Mouse (Mus musculus): ENCODE measurements around the gene Rfx7. TPM values are rescaled to one million over a fixed set of nuclear protein-coding genes. Genes with fewer than 3 reads are reported as not detected.

Rfx7 gene
- polyA plus RNA-seq (2015; fragmentation: Nextera tagmentation; extraction: Ambion mirVana) = 9.8 and 10.3 TPM in 2 replicates

DNA sequence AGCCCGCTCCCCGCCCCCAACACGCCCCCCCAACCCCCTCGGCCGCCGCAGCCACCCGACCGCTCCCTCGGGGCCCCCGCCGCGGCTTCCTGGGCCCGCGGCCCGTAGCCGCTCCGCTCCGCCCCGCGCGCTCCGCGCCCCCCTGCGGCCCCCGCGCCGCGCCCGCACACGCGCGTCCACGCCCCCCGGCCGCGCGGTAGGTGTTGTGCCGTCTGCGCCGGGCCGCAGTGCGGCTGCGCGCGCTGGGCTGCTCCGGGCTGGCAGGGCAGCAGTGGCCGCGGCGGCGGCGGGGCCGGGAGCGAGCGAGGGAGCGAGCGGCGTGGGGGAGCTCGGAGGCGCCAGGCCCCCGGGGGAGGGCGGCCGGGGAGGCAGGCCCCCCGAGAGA, at the start of gene Rfx7:
Gene Rfx7 (plus strand): TSS at position 245 of the 385 bp plus-strand sequence.
- Histone ChIP-seq H3K4me2 (replicated peaks) (peak within 1 kb of the TSS; percentile 63), H3K36me3 (no peaks in the 10 kb centered on the region), H3K4me3 (replicated peaks) (peak within 1 kb of the TSS; percentile 91), H3K27ac (replicated peaks) (peak within 1 kb of the TSS; percentile 100), H3K4me1 (peaks cover 10% of the 10 kb centered on the region), H3K27me3 (no peaks in the 10 kb centered on the region), H3K9me3 (replicated peaks) (no peaks in the 10 kb centered on the region), H3K9ac (peak within 1 kb of the TSS; percentile 97)
- 1% methylated on average over 55 of the region's 63 CpGs for WGBS
- ATAC-seq (ENCODE audit: insufficient number of reproducible peaks, low FRiP score, low TSS enrichment, low read depth) = peak; percentile 89

GRCm38 (mm10) chr9:72488523-72488922, 43.5 kb upstream of the Rfx7 start:
- H3K9ac ChIP-seq = no peak overlapping the region
- no peak overlapping the region for H3K4me3 ChIP-seq (replicated peaks)
- H3K4me1 ChIP-seq = peaks cover 6% of the 10 kb centered on the region
- H3K36me3 ChIP-seq = peaks cover 5% of the 10 kb centered on the region; the same call in 1 of the 2 replicates
- no peak for ATAC-seq (ENCODE audit: insufficient number of reproducible peaks, low FRiP score, low TSS enrichment, low read depth)
- no peaks in the 10 kb centered on the region for H3K27me3 ChIP-seq
- no peak overlapping the region for H3K27ac ChIP-seq (replicated peaks)
- H3K4me2 ChIP-seq (replicated peaks) = no peak overlapping the region
- H3K9me3 ChIP-seq (replicated peaks) = no peaks in the 10 kb centered on the region

DNA sequence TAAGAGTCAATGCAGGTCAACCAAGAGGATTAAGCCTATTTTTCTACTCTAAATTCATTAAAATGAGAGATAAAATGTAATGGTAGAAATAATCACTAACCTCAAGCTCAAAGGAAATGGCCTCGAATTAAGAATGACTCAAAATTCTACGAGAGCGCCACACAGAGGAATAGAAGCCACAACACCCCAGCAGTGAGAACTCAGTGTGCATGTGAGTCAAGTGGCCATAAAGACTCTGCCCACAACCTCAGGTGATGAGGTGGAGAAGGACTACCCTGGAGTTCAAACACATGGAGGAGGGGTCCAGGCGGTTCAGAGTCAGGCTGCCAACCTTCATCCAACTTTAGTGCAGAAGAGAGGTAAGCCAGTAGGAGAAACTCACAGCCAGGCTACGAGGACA, 42.9 kb upstream of the Rfx7 start:
- Histone ChIP-seq H3K27me3 (no peaks in the 10 kb centered on the region), H3K4me2 (replicated peaks) (no peak overlapping the region), H3K9me3 (replicated peaks) (no peaks in the 10 kb centered on the region), H3K27ac (replicated peaks) (no peak overlapping the region), H3K4me3 (replicated peaks) (no peak overlapping the region), H3K4me1 (peaks cover 6% of the 10 kb centered on the region), H3K36me3 (peaks cover 5% of the 10 kb centered on the region; the same call in 1 of the 2 replicates), H3K9ac (no peak overlapping the region)
- 93% methylated on average over 5 of the region's 5 CpGs for WGBS
- ATAC-seq (ENCODE audit: insufficient number of reproducible peaks, low FRiP score, low TSS enrichment, low read depth) = no peak

DNA sequence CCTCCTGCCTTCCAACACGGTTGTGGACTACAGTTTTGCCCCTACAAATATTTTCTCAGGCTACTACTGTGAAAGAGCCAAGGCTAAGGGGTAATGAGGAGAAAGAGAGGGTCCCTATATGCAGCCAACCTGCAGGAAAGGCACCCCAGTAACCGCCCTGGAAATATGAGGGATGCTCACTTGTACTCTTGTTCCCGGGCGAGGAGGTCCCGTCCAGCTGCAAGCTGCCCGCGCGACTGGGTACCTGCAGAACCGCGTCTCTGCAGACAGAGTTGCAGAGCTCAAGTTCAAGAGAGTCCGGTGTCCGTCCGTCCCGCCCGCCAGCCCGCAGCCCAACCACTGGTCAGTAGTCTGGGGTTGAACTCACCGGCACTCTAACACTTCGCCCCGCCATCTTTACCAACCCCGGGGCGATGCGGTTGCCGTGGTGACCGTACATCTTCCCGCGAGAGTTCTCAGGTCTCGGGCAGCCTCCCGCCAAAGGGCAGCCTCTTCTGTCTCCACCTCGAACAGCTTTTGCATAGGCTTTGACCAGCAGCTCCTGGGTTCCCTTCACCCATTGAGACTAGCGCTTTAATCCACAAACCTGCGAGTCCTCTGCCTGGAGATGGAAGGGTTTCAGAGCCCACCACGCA, 40.4 kb upstream of the Rfx7 start:
- Histone ChIP-seq H3K4me2 (replicated peaks) (peak overlapping the region; percentile 75), H3K36me3 (peaks cover 5% of the 10 kb centered on the region; the same call in 1 of the 2 replicates), H3K4me3 (replicated peaks) (peak overlapping the region; percentile 71), H3K9ac (peak overlapping the region; percentile 37), H3K9me3 (replicated peaks) (no peaks in the 10 kb centered on the region), H3K27ac (replicated peaks) (peak overlapping the region; percentile 76), H3K27me3 (no peaks in the 10 kb centered on the region), H3K4me1 (peaks cover 6% of the 10 kb centered on the region)
- peak; percentile 90 for ATAC-seq (ENCODE audit: insufficient number of reproducible peaks, low FRiP score, low TSS enrichment, low read depth)
- WGBS = under 1% methylated on average over 32 of the region's 32 CpGs

DNA sequence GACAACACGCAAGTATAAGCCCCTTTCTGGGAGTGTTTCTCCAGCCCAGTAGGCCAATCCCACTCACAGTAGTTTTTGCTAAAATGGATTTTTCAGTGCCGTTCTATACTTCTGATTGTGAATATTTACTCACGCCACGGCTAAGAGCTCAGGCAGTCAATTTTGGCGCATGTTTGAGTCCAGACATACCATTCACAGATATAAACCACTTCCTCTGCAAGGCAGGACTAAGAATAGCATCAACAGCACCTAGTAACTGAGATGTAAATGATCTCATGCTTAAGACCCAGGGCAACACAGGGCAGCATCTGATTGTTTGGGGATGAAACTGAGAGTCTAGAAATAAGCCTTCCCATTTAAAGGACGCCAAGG, 39.9 kb upstream of the Rfx7 start, which contains the start of gene Tex9:
Gene Tex9 (minus strand): TSS at position 19 of the 372 bp plus-strand sequence.
- H3K27me3 ChIP-seq = no peaks in the 10 kb centered on the region
- ATAC-seq (ENCODE audit: insufficient number of reproducible peaks, low FRiP score, low TSS enrichment, low read depth) = 0 out of 2 replicates have a peak, but pooled peaks have one; percentile 7
- H3K4me3 ChIP-seq (replicated peaks) = peak within 1 kb of the TSS; percentile 71
- H3K4me1 ChIP-seq = peaks cover 6% of the 10 kb centered on the region
- WGBS = 6% methylated on average over 6 of the region's 6 CpGs
- peak within 1 kb of the TSS; percentile 75 for H3K4me2 ChIP-seq (replicated peaks)
- H3K9me3 ChIP-seq (replicated peaks) = no peaks in the 10 kb centered on the region
- peak within 1 kb of the TSS; percentile 76 for H3K27ac ChIP-seq (replicated peaks)
- peak within 1 kb of the TSS; percentile 37 for H3K9ac ChIP-seq
- H3K36me3 ChIP-seq = no peaks in the 10 kb centered on the region

DNA sequence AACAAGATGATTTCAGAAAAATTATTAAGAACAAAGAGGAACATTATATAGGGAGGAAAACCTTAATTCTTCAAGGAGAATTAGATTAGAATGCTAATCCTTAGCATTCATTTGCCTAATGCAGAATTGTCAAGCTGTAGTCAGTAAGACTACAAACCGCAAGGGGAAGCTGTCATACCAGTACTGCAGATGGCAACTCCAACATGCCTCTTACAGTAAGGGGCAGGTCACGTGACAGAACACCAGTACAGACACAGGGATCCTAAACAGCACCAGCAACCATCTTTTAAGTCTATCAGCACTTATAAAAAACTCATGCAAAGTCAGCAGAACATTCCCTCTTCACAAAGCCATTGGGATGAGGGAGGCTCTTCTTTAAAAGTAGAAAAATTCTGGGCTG, 38.6 kb upstream of the Rfx7 start:
- peaks cover 6% of the 10 kb centered on the region for H3K4me1 ChIP-seq
- H3K9ac ChIP-seq = no peak overlapping the region
- no peak overlapping the region for H3K4me3 ChIP-seq (replicated peaks)
- no peaks in the 10 kb centered on the region for H3K36me3 ChIP-seq
- no peaks in the 10 kb centered on the region for H3K9me3 ChIP-seq (replicated peaks)
- no peaks in the 10 kb centered on the region for H3K27me3 ChIP-seq
- 79% methylated on average over 2 of the region's 2 CpGs for WGBS
- no peak overlapping the region for H3K27ac ChIP-seq (replicated peaks)
- H3K4me2 ChIP-seq (replicated peaks) = no peak overlapping the region
- ATAC-seq (ENCODE audit: insufficient number of reproducible peaks, low FRiP score, low TSS enrichment, low read depth) = no peak

DNA sequence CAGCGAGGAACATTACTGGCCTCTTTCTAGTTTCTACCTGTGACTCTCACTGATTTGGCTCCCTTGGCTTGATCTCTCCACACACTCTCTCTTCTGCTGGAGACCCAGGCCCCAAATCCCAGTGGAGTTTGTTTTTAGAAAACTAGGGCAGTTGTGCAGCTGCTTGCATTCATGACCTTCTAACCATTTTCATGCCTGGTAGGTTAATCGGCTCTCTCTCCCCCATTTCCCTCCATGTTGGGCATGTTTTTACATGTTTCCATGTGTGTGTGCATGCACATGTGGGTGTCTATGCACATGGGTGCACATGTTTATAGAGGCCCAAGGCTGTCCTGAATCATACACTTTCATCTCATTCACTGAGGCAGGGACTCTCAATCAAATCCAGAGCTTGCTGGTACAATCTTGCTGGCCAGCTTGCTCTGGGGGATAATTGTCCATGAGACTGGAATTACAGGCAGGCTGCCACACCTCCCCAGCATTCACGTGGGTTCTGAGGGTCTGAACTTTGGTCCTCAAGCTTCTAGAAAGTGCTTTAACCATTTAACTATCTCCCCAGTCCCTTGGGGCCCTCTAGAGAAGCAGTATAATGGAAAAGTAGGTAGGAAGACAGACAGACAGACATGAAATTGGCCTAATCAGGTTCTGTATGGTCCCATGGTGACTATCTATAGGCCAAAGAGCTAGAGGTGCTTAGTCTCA, 37.9 kb upstream of the Rfx7 start:
- 65% methylated on average over 3 of the region's 3 CpGs for WGBS
- Histone ChIP-seq H3K36me3 (no peaks in the 10 kb centered on the region), H3K4me1 (peaks cover 6% of the 10 kb centered on the region), H3K27ac (replicated peaks) (no peak overlapping the region), H3K9ac (no peak overlapping the region), H3K9me3 (replicated peaks) (no peaks in the 10 kb centered on the region), H3K4me3 (replicated peaks) (no peak overlapping the region), H3K4me2 (replicated peaks) (no peak overlapping the region), H3K27me3 (no peaks in the 10 kb centered on the region)
- no peak for ATAC-seq (ENCODE audit: insufficient number of reproducible peaks, low FRiP score, low TSS enrichment, low read depth)

- no peak overlapping the region for H3K27ac ChIP-seq (replicated peaks)
- H3K4me2 ChIP-seq (replicated peaks) = no peak overlapping the region
- H3K36me3 ChIP-seq = no peaks in the 10 kb centered on the region
- WGBS = 51% methylated on average over 2 of the region's 2 CpGs
- H3K27me3 ChIP-seq = no peaks in the 10 kb centered on the region
- H3K4me3 ChIP-seq (replicated peaks) = no peak overlapping the region
- no peaks in the 10 kb centered on the region for H3K9me3 ChIP-seq (replicated peaks)
- H3K4me1 ChIP-seq = peaks cover 6% of the 10 kb centered on the region; the same call in 1 of the 2 replicates
- no peak for ATAC-seq (ENCODE audit: insufficient number of reproducible peaks, low FRiP score, low TSS enrichment, low read depth)
- H3K9ac ChIP-seq = no peak overlapping the region
These were observed 35.3 kb upstream of the Rfx7 start for GRCm38 (mm10) chr9:72496691-72497090.

DNA sequence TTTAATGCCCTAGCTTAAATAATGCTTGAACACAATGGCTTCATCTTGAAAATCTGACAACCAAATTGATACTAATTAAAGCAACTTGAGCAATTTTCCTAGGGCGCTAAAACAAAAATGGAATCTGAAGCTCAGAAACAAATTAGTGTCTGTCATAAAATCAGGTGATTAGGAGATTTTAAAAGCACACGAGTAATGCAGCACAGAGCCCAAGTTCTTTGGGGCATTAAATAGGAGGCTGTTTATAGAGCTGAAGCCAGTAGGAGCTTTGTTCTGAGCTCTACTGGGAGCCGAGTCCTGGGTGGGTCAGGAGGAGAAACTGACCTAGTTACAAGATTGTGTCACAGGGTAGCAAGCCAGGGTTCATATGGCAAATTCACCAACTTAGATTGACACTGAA, 34.9 kb upstream of the Rfx7 start:
- H3K36me3 ChIP-seq = no peaks in the 10 kb centered on the region
- H3K4me3 ChIP-seq (replicated peaks) = no peak overlapping the region
- no peaks in the 10 kb centered on the region for H3K9me3 ChIP-seq (replicated peaks)
- WGBS = 66% methylated on average over 3 of the region's 3 CpGs
- H3K4me1 ChIP-seq = peaks cover 3% of the 10 kb centered on the region; the same call in 1 of the 2 replicates
- no peak overlapping the region for H3K9ac ChIP-seq
- H3K27ac ChIP-seq (replicated peaks) = no peak overlapping the region
- no peak overlapping the region for H3K4me2 ChIP-seq (replicated peaks)
- no peak for ATAC-seq (ENCODE audit: insufficient number of reproducible peaks, low FRiP score, low TSS enrichment, low read depth)
- H3K27me3 ChIP-seq = no peaks in the 10 kb centered on the region

DNA sequence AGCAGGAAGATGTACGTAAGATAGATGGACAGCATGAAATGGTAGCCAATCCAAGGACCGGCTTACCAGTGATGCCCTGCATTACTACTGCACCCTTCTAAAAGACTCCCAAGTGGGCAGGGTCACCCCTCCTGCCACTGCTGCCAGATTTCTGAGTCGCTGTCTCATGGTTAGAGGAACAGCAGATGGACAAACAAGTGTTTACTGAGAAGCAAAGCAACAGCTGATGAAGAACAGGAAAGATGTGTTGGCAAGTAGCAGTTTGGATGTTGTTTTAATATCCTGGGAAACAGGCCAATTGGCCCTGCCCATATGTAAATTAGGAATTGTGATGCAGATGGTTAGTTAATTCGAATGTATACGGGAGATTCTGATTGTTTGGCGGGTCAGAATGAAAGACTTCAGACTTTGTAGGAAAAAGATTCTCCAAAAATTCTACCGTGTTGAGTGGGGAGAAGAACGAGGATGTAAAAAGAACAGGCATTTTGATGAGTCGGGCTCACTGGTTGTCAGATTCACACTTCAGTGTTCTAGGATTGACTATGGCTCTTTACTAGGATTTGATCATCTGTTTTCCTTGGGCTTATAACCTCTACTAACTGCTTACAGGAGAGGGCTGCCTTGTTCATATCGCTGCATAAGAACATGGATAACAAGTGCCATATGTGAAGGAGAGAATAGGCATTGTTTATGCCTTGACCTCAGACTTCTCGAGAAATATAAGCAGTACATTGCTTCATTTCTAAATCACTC, 19.6 kb upstream of the Rfx7 start:
- Histone ChIP-seq H3K27me3 (no peaks in the 10 kb centered on the region), H3K9me3 (replicated peaks) (no peaks in the 10 kb centered on the region), H3K27ac (replicated peaks) (no peak overlapping the region), H3K9ac (no peak overlapping the region), H3K4me3 (replicated peaks) (no peak overlapping the region), H3K36me3 (no peaks in the 10 kb centered on the region), H3K4me1 (peaks cover 6% of the 10 kb centered on the region; the same call in 1 of the 2 replicates), H3K4me2 (replicated peaks) (no peak overlapping the region)
- no peak for ATAC-seq (ENCODE audit: insufficient number of reproducible peaks, low FRiP score, low TSS enrichment, low read depth)
- WGBS = 42% methylated on average over 11 of the region's 11 CpGs

DNA sequence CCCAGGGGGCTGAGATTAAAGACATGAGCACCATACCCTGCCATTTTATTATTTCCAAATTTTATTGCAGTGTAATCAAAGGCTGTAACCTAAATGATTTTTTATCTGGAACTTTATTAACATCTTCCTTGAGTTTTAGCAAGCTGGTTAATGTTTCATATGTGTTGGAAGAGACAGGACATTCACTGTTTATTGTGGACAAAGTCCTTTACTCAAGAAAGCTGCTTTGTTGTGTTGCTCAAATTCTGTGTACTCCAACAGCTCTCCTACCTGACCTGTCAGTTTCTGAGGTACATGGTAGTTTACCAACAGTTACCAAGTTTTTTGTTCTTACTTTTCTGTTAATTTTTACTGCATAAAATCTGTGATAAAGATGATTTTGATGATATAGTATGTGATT, 16.7 kb upstream of the Rfx7 start:
- Histone ChIP-seq H3K36me3 (no peaks in the 10 kb centered on the region), H3K27ac (replicated peaks) (no peak overlapping the region), H3K9me3 (replicated peaks) (no peaks in the 10 kb centered on the region), H3K9ac (no peak overlapping the region), H3K4me3 (replicated peaks) (no peak overlapping the region), H3K4me1 (peaks cover 6% of the 10 kb centered on the region; the same call in 1 of the 2 replicates), H3K4me2 (replicated peaks) (no peak overlapping the region), H3K27me3 (no peaks in the 10 kb centered on the region)
- no peak for ATAC-seq (ENCODE audit: insufficient number of reproducible peaks, low FRiP score, low TSS enrichment, low read depth)
